Mouse (Mus musculus): ENCODE results near the gene Cwc25.

GRCm38 (mm10) chr11:97808093-97808492, 41.7 kb upstream of the Cwc25 start:
- TF ChIP-seq GATA1 (IDR thresholded peaks at IDR 0.05; ENCODE audit: borderline replicate concordance, low read length) (no peak), FLI1 (IDR thresholded peaks at IDR 0.05; ENCODE audit: low read length) (no peak)

Measured in megakaryocyte, embryonic 14.5 days (primary cell).